Mouse (Mus musculus) c-Kit-positive CD71-negative TER-119-negative erythroid progenitor cells, embryonic 14.5 days (primary cell): ENCODE data around the gene Vrk1.

Source experiments
- DNase-seq: peaks from one replicate; pipeline ENCODE4 v3.0.0-alpha.2; 2013; ENCODE audit warnings: low read depth

The Vrk1 gene

DNA sequence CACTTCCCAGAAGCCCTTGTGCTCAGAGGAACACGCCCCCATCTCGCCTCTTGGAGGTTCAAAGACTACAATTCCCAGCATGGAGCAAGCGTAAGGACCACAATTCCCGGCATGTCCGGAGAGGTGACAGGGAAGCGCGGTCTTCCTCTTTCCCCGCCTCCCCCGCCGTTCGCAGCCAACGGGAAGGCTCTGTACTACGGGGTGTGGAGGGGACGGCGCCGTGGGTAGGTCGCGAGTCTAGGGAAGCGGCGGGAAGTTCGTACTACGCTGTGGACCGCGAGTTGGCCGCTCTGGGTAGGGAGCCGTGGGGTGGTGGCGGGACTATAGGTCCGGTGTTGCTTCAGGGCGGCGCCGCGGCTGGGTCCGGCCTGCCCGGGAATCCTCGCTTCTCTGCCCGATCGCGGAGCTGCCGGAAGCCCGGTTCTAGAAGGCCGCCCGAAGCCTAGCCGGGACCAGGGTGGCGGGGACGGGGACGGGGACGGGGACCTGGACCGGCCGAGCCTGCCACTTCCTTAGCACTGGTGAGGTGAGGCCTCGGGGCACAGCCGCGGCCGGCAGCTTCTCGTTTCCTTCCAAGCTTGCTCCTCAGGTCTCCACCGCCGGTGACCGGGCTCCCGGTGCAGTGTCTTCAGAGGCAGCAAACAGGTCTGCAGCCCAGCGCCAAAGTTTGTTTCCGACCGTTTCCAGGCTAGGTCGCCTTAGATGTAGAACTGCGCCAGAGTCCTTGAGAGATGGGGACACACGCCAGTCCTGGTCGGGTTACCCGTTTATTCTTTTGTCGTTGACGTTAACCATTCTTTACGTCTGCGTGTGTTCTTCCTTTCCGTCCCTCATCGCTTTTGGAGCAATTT lies at the start of gene Vrk1:
Gene Vrk1 (plus strand): TSS at position 164 of the 851 bp plus-strand sequence.
- DNase-seq = peak; percentile 95

DNA sequence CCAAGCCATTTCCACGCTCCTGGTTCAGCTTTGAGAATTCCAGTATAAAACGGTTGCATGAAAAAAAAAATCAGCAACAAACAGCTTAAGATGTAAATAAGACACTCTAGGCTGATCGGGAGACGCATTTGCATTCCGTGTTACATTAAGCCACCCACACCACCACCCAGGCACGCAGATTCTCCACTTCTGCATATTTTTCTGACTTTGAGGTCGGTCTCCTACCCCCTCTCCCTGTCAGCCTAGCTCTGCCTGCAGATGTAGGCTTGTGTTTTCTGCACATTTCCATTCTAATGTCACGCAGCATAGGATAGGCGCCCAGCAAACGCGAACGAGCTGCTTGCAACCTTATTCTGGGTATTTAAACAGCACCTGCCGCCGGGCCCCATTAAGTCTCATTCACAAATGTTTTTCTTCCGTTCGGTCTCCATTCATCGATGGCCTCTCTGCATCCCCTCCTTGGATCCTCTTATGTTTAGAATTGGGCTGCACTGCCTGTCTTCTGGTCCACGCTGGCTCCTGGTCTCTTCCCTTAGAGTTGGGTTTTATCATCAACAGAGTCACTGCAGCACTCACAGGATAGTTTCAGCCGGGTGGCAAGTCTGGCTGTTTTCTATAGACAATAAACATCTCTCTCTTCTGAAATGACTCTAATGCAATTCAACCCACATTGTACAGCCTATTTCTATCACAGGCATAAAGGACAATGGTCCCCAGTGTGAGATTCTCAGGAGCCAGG lies 49.3 kb upstream of the Vrk1 start:
- DNase-seq = no peak

DNA sequence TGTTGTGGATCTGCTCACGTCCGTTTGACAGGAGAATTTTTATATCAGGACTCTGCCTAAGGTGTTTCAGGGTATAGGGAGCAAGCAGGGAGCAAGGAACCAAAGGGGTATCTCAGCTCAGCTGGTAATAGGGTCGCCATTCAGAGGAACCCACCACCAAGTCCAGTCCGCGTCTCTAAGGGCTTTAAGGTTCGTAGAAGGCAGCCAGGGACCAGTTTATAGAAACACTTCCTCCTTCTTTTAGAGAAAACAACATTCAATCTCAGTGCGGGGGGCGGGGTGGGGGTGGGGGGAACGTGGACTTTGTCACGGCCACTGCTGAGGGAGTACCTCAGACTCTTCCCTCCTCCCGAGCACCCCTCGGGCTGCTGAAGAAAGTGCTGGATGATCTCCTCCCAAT lies 48.4 kb upstream of the Vrk1 start:
- DNase-seq = no peak

DNA sequence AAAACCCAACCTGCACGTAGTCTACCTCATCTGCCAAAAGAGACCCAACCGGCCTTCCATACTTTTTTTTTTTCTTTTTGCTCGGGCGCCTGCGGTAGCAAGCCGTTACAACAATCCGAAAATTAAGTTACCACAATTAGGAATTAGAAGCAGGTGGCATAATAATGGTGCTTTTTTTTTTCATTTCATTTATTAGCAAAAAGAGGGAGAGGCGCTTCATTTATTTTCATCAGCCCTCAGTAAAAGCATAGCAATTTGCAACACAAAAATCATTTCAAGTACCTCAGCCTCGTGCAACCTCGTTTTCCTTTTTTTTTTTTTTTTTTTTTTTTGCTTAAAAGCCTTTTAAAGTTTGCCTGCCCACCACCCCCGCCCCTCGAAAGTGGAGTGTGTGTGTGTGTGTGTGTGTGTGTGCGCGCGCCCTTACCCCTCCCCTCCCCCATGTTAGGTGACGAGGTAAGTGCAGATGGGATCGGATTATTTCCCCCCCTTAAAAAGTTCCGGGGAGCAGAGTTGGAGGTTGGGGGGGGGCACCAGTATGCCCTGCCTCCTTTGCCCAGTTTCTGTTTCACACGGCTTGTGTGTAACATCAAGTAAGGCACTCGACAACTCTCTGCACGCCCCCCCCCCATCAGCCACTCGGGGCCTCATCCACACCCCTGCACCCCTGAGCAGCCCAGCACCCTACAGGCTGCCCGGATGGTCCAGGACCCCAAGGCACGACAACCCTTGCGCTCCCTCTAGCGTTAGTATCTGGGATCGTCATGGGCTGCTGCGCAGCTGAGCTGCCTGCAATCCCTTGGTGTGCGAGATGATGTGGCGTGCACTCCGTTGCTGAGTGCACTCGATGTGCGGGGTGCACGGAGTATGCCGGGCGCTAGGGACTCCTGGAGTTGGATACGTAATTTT lies 47.7 kb upstream of the Vrk1 start:
- DNase-seq = peak; percentile 80

DNA sequence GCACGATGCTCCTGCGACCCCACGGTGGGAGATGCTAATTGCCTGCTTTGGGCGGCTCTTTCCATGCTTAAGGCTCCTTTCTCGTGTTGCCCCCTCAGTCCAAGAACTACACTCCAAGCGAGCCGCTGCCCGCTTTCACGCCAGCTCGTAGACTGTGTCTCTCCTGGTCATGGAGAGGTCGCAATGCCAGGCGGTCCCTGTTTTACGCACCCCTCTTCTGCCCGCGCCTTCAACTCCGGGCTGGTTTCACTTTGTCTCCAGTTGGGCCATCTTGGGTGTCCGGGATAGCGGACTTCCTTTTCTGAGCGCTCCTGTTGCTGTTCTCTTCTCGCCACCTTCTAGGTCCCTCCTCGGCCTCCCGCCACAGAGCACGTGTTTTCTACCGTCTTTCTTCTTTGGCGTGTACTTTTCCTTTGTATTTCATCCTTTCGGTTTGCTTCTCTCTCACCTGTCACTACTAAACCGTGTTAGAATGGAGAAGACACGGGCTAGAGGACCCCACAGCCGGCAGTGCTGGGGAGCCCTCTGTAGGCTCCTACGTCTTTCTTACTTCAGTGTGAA lies 46.9 kb upstream of the Vrk1 start:
- DNase-seq = no peak

DNA sequence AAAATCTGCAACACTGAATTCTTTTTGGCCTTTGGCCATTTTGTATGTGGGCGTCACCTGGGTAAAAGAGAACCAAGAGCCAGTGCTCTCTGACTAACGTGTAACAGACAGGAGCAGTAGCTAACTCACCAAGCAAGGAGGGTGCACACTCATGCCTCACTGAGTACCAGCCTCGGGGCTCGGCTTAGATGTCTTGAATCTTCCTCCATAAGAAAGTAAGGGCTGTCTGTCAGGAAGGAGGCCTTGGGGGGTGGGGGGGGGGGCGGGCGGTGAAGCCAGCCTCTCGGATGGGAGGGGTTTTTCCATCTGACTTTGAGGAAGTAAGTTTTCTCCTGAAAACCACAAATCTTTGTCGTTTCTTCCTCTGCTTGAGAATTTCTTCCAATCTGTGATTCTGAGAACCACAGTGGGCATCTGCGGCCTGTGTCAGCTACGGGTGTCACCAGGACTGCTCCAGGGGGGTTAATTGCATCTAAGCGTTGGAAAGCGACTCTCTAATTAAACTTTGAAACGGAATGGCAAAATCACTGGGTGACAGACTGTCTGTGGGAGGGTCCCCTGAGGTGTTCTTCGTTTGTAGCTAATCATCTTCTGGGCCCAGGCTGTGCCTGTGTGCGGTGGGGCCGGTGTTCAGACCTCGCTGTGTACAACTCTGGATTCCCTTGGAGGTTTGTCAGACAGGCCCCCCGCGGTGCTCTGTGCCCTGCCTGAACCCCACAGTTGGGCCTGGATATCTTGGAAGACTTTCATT lies 43.0 kb upstream of the Vrk1 start:
- no peak for DNase-seq

DNA sequence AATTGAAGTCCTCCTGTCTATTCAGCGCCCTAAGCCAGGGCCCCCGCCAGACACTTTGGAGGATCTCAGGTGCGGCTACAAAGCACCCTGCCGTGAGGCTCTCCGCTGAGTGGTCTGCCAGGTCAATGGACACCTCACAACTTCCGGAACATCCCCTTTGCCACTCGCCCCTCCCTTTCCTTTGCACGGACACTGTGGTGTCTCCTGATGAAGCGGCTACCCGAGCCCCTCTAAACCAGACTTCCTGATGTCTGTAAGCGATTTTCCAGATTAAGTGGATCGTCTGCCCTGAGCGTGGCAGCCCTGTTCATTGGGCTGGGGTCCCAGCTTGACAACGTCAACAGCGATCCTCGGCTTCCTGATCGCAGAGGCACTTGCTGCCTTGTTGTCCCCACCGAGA lies 42.2 kb upstream of the Vrk1 start:
- DNase-seq = no peak

DNA sequence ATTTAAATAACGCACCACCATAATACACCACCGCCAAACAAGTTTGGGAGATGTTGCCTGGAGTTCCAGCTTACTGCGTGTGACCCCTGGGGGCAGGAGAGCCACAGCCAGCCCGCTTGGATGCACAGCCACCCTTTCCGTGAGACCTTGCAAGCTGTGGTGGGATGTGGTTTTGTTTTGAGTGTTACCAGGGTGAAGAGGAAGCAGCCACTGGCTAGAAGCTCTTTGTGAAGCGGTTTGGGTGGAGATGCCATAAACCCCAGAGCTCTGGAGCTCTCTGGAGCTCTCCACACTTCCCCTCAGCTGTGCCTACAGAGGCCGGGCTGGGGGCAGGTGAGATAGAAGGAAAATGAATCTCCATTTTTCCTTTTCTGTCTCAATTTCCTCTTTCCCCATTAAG lies 38.8 kb upstream of the Vrk1 start:
- DNase-seq = peak; percentile 47

DNA sequence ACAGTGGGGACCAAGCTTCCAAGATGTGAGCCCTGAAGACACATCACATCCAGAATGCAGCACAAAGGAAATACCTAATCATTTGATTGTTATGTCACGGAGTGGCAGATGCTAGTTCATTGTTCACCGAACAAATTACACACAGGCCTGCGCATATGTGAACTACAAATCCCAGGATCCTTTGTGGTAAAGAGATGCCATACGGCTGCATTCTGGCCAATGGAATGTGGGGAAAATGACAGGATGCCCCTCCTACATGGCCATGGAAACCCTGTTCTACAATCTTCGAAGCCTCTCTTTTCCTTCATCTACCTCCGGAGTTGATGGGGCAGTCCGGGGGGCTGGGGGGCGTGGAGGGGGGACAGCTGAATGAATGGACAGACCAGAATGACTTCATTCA lies 37.4 kb upstream of the Vrk1 start:
- no peak for DNase-seq

DNA sequence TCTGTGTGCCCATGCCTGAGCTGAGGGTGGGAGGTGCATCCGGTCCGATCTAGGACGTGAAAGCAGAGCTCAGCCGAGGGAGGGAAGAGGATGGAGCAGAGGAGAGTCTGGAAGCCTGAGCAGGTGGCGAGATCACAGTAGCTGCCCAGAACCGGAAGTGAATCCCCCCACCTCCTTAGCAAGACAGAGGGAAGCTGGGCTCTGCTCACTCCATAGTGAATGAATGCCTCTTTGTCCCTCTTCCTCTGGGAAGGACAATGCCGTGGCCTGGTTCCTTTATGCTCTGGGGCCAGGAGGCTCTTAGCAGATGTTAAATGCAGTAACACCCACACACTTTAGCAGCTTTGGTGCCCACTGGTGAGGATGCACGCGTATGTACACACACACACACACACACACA lies 36.3 kb upstream of the Vrk1 start:
- DNase-seq = no peak

DNA sequence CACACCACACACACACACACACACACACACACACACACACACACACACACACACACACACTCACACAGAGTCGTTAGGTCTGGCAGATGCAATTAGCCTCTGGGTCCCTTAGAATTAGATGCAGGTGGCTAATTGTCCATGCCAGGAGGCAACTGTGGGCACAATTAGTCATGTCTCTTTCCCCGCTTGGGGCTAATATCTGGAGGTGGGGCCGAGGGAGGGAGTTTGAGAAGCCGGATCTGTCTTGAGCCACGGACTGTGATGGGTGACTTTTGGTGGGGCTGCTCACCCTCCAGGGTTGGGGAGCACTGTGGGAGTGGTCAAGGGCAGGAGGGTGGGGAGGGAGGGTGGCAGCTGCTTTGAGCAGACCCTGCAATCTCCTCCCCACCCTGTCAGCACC lies 35.9 kb upstream of the Vrk1 start:
- DNase-seq = no peak

DNA sequence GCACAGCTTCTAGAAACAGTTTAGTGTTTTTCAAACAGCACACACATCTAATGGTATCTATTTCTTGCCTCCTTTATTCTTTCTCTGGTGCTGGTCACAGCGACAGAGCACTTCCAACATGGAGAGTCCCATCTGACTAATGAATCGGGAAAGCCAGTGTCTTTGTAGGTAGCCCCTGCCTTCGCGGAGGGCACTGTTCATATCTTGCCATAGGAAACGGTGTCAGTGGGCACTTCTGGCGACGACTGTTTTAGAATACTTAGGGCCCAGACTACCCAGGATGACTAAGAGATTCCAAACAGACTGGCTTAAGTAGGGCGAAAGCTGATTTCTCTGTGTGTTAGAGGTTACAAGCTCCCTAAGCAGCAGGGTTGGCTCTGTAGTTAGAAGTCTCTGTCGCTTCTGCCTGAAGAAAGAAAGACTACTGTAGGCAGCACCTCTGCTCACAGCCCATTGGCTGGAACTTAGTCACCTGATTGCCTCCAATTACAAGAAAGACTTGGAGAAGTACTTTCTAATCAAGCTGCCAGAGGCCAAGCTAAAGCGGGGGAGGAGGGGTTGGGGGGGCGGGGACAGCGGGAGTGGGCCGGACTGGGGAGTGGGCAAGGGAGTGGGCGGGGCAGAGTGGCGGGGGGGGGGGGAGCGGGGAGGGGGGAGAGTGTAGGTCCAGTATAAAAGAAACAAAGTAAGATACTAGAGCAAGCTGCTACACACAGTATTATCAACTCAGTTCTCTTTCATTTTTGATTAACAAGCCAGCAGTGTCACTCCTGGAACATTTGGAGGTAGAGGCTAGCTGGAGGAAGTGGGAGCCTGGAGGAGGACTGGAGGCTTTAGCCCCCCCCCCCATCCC lies 28.7 kb upstream of the Vrk1 start:
- DNase-seq = no peak

DNA sequence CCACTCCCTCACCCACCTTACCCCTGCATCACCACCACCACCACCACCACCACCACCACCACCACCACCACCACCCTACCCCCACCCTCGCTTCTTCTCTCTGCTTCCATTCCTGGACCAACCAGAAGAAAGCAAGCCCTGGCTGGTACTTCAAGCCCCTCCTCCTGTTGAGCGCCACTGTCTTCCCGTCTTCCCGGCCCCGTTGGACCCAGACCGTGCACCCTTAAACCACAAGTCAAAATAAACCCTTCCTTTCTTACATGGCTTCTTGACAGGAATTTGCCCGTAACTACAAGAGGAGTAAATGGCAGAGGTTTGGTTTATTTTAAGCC lies 28.1 kb upstream of the Vrk1 start:
- no peak for DNase-seq

DNA sequence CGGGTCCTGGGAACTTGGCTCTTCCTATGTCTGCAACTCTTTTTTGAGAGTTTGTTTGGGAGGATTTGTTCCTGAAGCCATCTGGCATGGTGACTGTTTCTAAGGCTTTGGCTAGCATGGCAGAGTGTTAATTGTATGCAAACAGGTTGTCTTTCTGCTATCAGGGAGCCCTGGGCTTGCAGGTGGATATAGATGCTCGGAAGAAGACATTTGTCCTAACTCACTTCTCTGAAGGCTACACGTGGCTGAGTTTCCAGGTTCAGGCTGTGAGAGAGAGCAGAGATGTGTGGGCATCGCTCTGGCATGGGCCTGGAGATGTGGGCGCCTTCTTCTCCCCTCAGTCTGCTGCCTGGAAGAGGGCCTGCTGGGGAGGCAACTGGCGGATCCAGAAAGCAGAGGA lies 27.4 kb upstream of the Vrk1 start:
- no peak for DNase-seq

DNA sequence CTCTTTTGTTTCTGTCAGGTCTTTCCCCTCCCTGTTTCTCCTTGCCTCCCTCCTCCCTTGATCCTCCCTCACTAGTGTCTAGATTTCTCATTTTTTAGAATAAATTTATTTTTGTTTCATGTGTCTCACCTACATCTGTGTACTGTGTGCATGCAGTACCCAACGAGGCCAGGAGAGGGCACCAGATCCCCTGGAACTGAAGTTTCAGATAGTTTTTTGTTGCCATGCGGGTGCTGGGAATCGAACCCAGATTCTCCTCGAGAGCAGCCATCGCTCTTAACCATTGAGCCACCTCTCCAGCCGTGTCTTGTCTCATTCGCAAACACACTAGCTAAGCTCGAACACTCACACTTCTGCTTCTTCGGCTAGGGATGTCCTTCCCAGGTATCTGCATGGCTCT lies 26.5 kb upstream of the Vrk1 start:
- no peak for DNase-seq

DNA sequence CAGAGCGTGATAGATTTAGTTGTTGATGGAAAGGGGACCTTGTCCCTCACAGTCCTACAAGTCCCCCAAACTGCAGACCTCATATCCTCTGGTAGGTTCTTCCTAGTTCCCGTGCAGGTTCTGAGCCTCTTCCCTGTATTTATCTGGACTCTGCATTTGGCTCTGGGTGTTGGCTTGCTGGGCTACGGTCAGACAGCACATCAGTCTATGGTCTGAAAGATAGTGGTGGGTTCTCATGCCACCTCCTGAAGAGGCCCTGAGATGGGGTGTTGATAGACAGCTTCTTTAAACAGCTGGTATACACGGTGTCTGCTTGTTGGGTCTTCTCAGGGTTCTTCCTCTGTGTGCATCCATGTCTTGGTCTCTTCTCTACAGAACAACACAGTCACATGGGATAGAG lies 21.6 kb upstream of the Vrk1 start:
- no peak for DNase-seq

DNA sequence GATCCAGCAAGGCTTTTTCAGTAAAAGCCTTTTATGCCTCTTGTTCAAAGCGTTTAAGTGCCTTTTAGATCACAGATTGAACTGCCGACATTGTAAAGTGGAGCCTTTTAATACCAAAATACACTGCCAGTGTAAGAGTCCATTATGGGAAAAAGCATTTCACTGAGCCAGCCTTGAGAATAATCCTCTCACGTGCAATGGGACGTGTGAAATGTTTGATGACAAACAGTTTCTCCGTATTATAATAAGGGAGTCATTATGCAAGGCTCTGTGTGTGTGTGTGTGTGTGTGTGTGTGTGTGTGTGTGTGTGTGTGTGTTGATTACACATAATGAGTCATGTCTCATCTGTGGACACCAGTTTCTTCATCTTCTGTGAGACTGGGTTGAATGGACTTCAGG lies 17.3 kb upstream of the Vrk1 start:
- no peak for DNase-seq

DNA sequence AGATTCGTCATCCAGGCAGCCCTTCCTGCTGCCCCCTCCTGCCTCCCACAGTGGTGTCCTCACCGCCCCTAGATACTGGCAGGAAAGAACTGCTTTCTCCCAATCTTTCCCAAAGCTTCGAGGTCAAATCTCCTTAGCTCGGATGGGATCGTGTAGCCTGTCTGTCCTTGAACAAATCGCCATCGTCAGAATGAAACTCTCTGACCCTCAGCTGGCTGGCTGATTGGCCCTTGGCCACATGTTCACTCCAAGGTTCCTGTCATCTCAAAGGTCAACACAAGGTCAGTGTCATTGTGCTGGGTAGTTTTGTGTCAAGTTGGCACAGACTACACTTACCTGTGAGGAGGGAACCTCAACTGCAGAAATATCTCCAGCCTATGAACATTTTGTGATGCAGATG lies 16.7 kb upstream of the Vrk1 start:
- DNase-seq = no peak

DNA sequence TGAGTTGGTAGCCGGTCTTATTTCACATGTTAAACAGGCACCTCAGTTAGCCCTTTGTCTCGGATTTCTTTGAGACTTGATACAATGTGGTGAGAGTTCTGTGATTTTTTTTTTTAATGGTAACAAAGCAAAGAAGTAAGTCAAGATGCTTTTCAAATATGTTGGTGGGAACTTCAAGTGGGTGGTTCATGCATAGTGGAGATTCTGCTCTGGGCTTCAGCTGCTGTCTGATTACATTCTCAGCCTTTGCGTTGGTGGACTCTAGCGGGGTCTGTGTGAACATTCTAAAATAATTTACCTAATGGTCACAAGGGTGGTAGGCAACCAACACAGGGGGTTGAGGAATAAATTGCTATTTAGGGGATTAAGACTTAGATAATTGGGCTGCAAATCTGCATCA lies 14.1 kb upstream of the Vrk1 start:
- no peak for DNase-seq

DNA sequence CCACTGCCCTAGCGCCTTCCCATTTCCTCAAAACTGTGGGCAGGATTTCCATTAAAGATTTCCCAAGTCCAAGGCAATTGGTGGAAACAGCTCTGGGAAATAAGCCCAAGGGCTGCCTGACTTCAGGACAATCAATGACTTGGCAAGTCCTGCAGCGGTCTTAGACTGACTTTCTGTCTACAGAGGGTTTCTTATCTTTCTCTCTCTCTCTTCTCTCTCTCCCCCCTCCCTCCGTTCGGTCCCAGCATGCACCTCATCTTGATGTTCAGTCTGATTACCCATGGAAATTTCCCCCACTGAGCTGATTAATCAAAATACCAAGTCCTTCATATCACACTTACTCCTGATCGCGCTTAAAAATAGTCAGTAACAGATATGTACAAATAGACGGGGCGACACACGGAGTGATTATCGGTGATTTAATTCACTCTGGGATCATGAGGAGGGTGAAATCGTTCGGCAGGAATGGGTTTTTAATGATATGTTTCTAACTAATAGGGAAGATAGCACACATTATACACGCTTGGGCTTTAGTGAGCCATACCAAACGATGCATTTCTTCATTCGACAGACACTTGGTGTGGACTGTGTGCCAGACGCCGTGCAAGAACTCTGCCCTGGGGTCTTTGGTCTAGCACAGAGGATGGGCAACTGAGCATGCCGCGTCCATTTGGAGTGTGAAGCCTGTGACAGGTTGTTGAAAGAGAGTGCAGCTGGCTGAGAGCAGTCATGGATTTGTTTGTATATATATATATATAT lies 12.8 kb upstream of the Vrk1 start:
- no peak for DNase-seq
